Mouse (Mus musculus) bone marrow macrophage, adult 2 months (primary cell): ENCODE measurements at regions not wholly inside any gene's neighbourhood (a gene's known extent, or its start where the extent isn't known, plus 50 kb on each side); places are given as distances from the start of the nearest gene placed in this dataset.

Experiments
- CTCF ChIP-seq: IDR thresholded peaks from 2 replicates; pipeline ENCODE4 v1.5.1; 2012; ENCODE audit warnings: low read depth, mild to moderate bottlenecking, low read length, moderate library complexity
- POLR2A ChIP-seq: IDR thresholded peaks from 2 replicates; pipeline ENCODE4 v1.6.1; 2012; ENCODE audit warnings: mild to moderate bottlenecking, low read depth, low read length, borderline replicate concordance

GRCm38 (mm10) chr5:149845256-149845655 is 167.2 kb downstream of the B3glct start:
- TF ChIP-seq CTCF (no peak), POLR2A (no peak)
